Mouse (Mus musculus) heart, postnatal 0 days (tissue): ENCODE data around the gene Kcnn3.

Experiments
- CTCF ChIP-seq: IDR thresholded peaks from 2 replicates; pipeline ENCODE4 v1.5.1; 2016; ENCODE audit warnings: antibody characterized with exemption, control low read depth, low read depth
- EP300 ChIP-seq: IDR thresholded peaks from 2 replicates; pipeline ENCODE4 v1.6.1; 2016; ENCODE audit warnings: antibody characterized with exemption, low read depth

GRCm38 (mm10) chr3:89626556-89626955 is 106.6 kb downstream of the Kcnn3 start:
- no peak for TF ChIP-seq CTCF
- TF ChIP-seq EP300 = no peak
